In genomic region chr2:131422907-131423445, GRCm38 (mm10) we compare ENCODE assay signal across 7 mouse cellular contexts.
A peak's percentile ranks its signal among the peaks of the same experiment; 100 is the strongest.
DNase-seq lines count a peak whose midpoint lies in the region; ATAC-seq lines count a peak whose summit lies in the region.

No protein-coding gene starts in this region.

- H3K27me3 ChIP-seq in intestine, embryonic 16.5 days (replicated peaks; ENCODE audit: control insufficient read depth, insufficient read depth, low read length): no peaks in the 10 kb centered on the region
- no peaks in the 10 kb centered on the region for H3K27me3 ChIP-seq in midbrain, embryonic 10.5 days (ENCODE audit: low read depth, poor library complexity, severe bottlenecking)

- no peaks in the 10 kb centered on the region for H3K36me3 ChIP-seq in intestine, embryonic 16.5 days (ENCODE audit: control insufficient read depth, insufficient read depth, low read length)
- no peaks in the 10 kb centered on the region for H3K36me3 ChIP-seq in midbrain, embryonic 10.5 days

- H3K9ac ChIP-seq in intestine, embryonic 16.5 days (ENCODE audit: low read depth, low read length): peak overlapping the region; percentile 60

- H3K9me3 ChIP-seq in intestine, embryonic 16.5 days (ENCODE audit: control insufficient read depth, low read length): no peaks in the 10 kb centered on the region
- no peaks in the 10 kb centered on the region for H3K9me3 ChIP-seq in midbrain, embryonic 10.5 days (replicated peaks)

- peak; percentile 74 for ATAC-seq in granulocyte monocyte progenitor cell, adult 5-6 weeks (replicated peaks; ENCODE audit: poor library complexity, severe bottlenecking)
- peak; percentile 90 for ATAC-seq in intestine, embryonic 16.5 days

- no peaks in the 10 kb centered on the region for H3K4me1 ChIP-seq in intestine, embryonic 16.5 days (ENCODE audit: control insufficient read depth, insufficient read depth, low read length)
- H3K4me1 ChIP-seq in midbrain, embryonic 10.5 days: peaks cover 7% of the 10 kb centered on the region; the same call in 1 of the 2 replicates

- peak overlapping the region; percentile 87 for H3K4me2 ChIP-seq in intestine, embryonic 16.5 days (ENCODE audit: low read depth, low read length)

- peak; percentile 40 to 51 for DNase-seq in adrenal gland, adult 18-20 months (ENCODE audit: low spot score in 2 of 2)
- DNase-seq in embryo, embryonic 10.5 days (ENCODE audit: low spot score): peak; percentile 91
- DNase-seq in left cerebral cortex, postnatal 4 days: peak; percentile 65
- DNase-seq in midbrain, embryonic 10.5 days (ENCODE audit: low spot score): peak; percentile 66
- peak; percentile 49 for DNase-seq in right cerebral cortex, postnatal 4 days

- H3K27ac ChIP-seq in intestine, embryonic 16.5 days (ENCODE audit: low read length): no peak overlapping the region
- H3K27ac ChIP-seq in midbrain, embryonic 10.5 days (replicated peaks): peak overlapping the region; percentile 77

- peak overlapping the region; percentile 52 for H3K4me3 ChIP-seq in intestine, embryonic 16.5 days (ENCODE audit: low read length)
- peak overlapping the region; percentile 58 for H3K4me3 ChIP-seq in midbrain, embryonic 10.5 days

- intact Hi-C loops in left cerebral cortex, postnatal 4 days (cut with DNase I): loop anchor here (5.0 kb wide), 2 partner anchors 89 to 104 kb away; no protein-coding TSS in a partner anchor

- WGBS in intestine, embryonic 16.5 days: under 1% methylated on average over 13 of the region's 13 CpGs
- 0% methylated on average over 13 of the region's 13 CpGs for WGBS in midbrain, embryonic 10.5 days
